Mouse (Mus musculus) erythroblast, embryonic 14.5 days (primary cell): ENCODE results near the gene Fkbp5. TPM values are rescaled to one million over a fixed set of nuclear protein-coding genes. Genes with fewer than 3 reads are reported as not detected.
"Not testable (repeated sequence)": the region's sequence is repeated elsewhere in the genome, so short reads cannot be mapped to it uniquely, and the experiment has no call there.

Experiments
- H3K27me3 ChIP-seq: 2 replicates; pipeline ENCODE4 v1.6.1; 2012; ENCODE audit warnings: inconsistent platforms; ENCODE audit not compliant: control insufficient read depth
- H3K36me3 ChIP-seq: 2 replicates; pipeline ENCODE4 v1.6.1; 2012; ENCODE audit warnings: mild to moderate bottlenecking, inconsistent platforms; ENCODE audit not compliant: control insufficient read depth
- H3K4me1 ChIP-seq: 2 replicates; pipeline ENCODE4 v1.6.1; 2012; ENCODE audit warnings: inconsistent platforms; ENCODE audit not compliant: control insufficient read depth
- H3K4me3 ChIP-seq: replicated peaks from 2 replicates; pipeline ENCODE3; 2012; ENCODE audit warnings: moderate library complexity, mild to moderate bottlenecking, inconsistent platforms
- H3K9me3 ChIP-seq: 2 replicates; pipeline ENCODE4 v1.6.1; 2012; ENCODE audit warnings: low read length, inconsistent platforms, mixed read lengths; ENCODE audit not compliant: control insufficient read depth
- GATA1 ChIP-seq: IDR thresholded peaks from 2 replicates; pipeline ENCODE4 v1.6.1; 2012; ENCODE audit warnings: low read length, inconsistent platforms, mixed read lengths
- TAL1 ChIP-seq: IDR thresholded peaks from 3 replicates; pipeline ENCODE4 v1.6.1; 2012; ENCODE audit warnings: low read length, inconsistent platforms, mixed read lengths
- polyA plus RNA-seq: library from polyadenylated mRNA; stranded (reverse); fragments of >175 nt; gene quantifications from 2 replicates; pipeline ENCODE4 v1.2.3, GENCODE M21; 2012

Gene Fkbp5
- polyA plus RNA-seq, 1 experiment: 0.32 TPM

DNA sequence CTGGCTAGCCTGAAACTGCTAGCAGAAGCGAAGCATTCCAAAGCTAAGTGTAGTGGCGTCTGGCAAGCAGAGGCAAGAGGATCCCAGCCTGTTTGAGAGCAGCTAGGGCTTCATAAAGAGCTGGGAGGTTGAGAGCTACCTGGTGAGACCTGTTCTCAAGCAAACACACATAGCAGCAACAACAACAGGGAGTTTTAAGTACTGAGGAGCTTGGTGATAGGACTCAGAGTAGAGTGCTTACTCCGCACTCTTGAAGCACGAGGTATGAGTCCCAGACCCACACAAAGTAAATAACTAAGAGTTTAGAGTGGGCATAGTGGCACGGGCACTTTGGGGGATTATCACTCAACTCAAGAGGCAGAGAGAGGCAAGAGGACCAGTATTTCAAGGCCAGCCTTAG, 96.3 kb downstream of the Fkbp5 start:
- H3K9me3 ChIP-seq: no peaks in the 10 kb centered on the region
- H3K4me1 ChIP-seq: no peaks in the 10 kb centered on the region
- H3K36me3 ChIP-seq: peaks cover 7% of the 10 kb centered on the region; the same call in 1 of the 2 replicates
- no peak overlapping the region for H3K4me3 ChIP-seq
- H3K27me3 ChIP-seq: no peaks in the 10 kb centered on the region
- TF ChIP-seq TAL1: no peak

DNA sequence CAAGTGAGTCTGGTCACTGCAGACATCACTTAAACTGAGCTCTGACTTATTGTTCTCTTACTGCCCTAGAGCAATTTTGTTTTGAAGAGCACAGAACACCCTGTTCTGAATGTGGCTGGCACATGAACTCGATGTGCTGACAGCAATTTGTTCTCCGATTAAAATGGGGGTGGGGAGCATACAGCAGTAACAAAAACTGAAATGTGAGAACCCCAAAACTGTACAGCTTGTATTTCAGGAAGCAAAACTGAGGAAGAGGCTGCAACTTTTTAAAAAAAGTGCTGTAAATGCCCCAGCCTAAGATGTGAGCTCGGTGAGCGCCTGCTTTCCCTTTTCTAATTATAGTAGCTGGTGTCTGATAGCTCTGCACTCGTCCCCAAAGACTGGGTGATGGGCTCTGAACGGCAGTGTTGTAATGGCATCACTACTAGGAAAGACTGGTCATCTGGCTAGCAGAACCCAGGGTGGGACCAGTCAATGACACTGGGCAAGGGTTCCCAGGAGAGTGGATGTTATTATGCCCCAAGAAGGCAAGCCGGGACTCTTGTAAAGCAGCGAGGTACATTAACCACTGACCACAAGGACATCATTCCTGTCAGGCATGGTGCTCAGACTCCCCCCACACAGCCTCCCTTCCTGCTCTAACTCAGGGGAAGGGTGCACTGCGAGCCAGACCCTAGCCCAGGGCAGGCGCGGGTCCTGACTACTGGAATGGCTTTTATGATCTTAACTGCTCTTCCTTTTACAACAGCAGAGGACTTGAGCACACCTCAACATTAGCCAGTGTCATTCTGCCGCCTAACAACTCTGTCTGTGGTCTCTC, 96.9 kb downstream of the Fkbp5 start:
- H3K9me3 ChIP-seq: no peaks in the 10 kb centered on the region
- H3K4me3 ChIP-seq: no peak overlapping the region

DNA sequence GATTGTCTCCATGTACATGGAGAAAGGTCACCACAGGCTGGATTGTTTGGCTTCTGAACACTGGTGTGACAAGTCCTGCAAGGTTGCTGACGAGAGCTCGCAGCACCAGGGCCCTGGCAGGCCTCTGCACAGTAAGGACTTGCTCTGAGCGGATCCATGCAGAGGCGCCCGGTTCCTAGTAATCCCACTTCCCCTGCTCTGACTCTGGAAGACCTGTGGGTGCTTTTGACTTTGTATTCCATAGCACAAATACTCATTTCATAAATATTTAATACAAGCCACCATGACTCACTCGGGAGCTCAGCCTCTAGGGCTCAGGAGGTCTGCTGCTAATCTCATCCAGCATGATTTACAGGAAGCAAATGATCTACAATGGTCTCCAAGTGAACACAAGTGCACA, 97.7 kb downstream of the Fkbp5 start:
- no peaks in the 10 kb centered on the region for H3K9me3 ChIP-seq
- H3K36me3 ChIP-seq: peaks cover 8% of the 10 kb centered on the region; the same call in 1 of the 2 replicates
- TF ChIP-seq GATA1 (no peak), TAL1 (no peak)
- H3K4me1 ChIP-seq: no peaks in the 10 kb centered on the region
- H3K27me3 ChIP-seq: no peaks in the 10 kb centered on the region
- no peak overlapping the region for H3K4me3 ChIP-seq

More for the DNA sequence above, 96.9 kb downstream of the Fkbp5 start:
- Histone ChIP-seq H3K36me3 (peaks cover 8% of the 10 kb centered on the region; the same call in 1 of the 2 replicates), H3K27me3 (no peaks in the 10 kb centered on the region), H3K4me1 (no peaks in the 10 kb centered on the region)
- TF ChIP-seq TAL1 (no peak), GATA1 (no peak)

DNA sequence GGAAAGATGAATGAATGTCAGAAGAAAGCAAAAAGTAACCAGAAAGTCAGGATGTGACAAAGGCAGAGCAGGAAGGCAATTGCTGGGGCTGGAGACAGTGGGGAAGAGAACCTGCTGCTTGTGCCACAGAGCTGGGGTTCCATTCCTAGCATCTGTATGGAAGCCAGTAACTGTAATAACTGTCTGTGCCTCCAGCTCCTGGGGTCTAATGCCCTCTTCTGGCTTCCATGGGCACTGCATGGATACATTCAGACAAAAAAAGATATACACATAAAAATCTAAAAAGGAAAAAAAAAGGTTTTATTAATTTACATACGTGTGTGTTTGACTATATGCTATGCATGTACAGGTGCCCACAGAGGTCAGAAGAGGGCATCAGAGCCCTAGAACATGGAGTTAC, 98.4 kb downstream of the Fkbp5 start:
- no peaks in the 10 kb centered on the region for H3K9me3 ChIP-seq

DNA sequence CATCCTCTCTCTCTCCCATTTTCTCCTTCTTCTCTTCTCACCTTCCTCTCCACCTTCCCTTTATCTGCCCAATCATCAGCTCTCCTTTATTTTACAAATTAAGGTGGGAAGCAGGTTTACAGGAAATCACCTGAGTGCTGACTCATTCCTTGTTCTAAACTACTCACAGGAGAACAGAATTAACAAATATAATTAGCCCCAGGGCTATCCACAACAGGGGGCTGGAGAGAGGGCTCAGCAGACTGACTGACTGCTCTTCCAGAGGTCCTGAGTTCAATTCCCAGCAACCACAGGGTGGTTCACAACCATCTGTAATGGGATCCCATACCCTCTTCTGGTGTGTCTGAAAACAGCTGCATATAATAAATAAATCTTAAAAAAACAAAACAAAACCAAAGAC, 98.8 kb downstream of the Fkbp5 start:
- H3K36me3 ChIP-seq: peaks cover 11% of the 10 kb centered on the region; the same call in 1 of the 2 replicates
- not testable (repeated sequence) for H3K4me1 ChIP-seq

More for the DNA sequence above, 98.4 kb downstream of the Fkbp5 start:
- TF ChIP-seq TAL1: no peak
- TF ChIP-seq GATA1: no peak
- Histone ChIP-seq H3K36me3 (peaks cover 10% of the 10 kb centered on the region; the same call in 1 of the 2 replicates), H3K27me3 (no peaks in the 10 kb centered on the region), H3K4me1 (no peaks in the 10 kb centered on the region), H3K4me3 (no peak overlapping the region)

DNA sequence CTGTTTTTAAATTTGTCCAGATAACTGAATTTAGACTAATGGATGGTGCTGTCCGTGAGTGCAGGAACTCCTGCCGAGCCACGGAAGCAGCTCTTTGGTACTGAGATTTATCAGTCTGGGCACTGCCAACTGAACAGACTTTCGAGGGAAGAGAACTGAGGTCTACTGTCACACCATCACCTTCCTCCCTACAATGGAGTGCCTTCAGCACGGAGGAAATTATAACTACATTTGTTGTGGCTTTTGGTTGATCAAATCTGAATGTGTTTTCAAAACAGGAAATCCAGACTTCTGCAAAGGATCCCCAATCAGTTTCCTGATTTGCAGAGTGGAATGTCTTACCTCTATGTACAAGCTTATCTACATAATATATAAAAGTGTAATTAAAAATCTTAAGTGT, 99.6 kb downstream of the Fkbp5 start:
- Histone ChIP-seq H3K4me1 (no peaks in the 10 kb centered on the region), H3K9me3 (no peaks in the 10 kb centered on the region), H3K36me3 (peaks cover 16% of the 10 kb centered on the region; the same call in 1 of the 2 replicates), H3K4me3 (no peak overlapping the region), H3K27me3 (no peaks in the 10 kb centered on the region)
- no peak for TF ChIP-seq GATA1
- TF ChIP-seq TAL1: no peak

More for the DNA sequence above, 98.8 kb downstream of the Fkbp5 start:
- H3K4me3 ChIP-seq, H3K9me3 ChIP-seq, H3K27me3 ChIP-seq: not testable (repeated sequence)

DNA sequence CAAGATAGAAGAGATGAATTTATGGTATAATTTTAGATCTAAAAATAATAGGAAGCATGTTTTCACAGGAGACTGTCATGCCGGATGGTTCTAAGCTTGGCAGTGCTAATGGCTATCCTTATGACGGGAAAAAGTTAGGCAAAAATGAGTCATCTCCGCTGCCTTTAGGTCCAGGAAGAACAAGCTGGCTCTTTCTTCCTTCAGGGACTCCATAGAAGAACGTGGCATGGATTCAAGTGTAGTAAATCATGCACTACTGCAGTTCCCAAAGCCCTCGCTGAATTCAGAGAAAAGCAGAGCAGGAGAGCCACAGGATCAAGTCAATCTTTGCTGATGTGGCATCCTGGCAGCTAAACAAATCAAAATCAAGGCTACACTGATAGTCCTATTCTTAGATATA, 102.1 kb downstream of the Fkbp5 start:
- Histone ChIP-seq H3K9me3 (no peaks in the 10 kb centered on the region), H3K4me1 (no peaks in the 10 kb centered on the region), H3K27me3 (no peaks in the 10 kb centered on the region), H3K36me3 (peaks cover 23% of the 10 kb centered on the region), H3K4me3 (no peak overlapping the region)
- no peak for TF ChIP-seq GATA1

DNA sequence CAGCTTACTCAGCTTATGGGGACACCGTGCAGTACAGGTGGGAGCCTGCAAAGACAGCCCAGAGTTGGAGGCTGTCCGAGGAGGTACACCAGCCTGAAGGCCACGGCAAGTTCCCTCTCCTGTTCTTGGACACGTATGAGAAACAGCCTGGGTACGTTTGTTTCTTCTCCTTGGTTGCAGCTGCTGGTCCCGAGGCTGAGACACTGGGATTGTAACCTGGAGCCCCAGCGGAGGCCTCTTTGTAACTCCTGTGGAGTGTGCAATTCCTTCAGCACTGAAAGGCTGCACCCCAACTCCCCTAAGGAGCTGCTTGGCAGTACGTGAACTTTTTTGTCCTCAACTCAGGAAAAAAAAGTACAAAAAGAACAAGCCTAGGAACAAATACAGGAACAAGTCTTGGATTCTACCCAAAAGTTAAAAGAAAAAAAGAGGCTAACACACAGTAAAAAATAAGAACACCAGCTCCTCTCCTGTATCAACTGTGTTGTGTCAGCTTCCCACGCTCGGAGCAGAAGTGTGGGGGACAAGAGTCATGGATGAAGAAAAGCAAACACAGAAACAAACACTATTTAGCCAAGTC, 105.9 kb downstream of the Fkbp5 start:
- H3K4me1 ChIP-seq: no peaks in the 10 kb centered on the region
- H3K27me3 ChIP-seq: no peaks in the 10 kb centered on the region
- no peak overlapping the region for H3K4me3 ChIP-seq
- TF ChIP-seq GATA1 (no peak), TAL1 (no peak)
- no peaks in the 10 kb centered on the region for H3K9me3 ChIP-seq
- H3K36me3 ChIP-seq: peaks cover 30% of the 10 kb centered on the region

DNA sequence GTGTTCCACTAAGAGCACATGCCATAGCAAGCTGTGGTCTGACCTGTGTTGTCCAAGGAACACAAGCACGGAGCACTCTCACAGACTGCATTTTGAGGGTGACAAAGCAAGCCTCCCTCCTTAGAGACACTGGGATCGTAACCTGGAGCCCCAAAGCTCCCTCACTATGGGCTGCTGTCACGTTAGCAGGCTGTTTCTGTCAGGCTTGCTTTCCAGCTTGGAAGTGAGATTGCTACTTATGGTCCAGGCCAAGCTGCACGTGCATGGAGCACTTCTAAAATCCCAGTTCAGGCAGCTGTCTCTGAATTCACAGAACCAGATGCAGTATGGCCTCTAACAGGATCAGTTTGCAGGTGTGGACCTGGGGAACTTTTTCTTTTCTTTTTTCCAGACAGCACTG, 106.6 kb downstream of the Fkbp5 start:
- Histone ChIP-seq H3K27me3 (no peaks in the 10 kb centered on the region), H3K4me1 (no peaks in the 10 kb centered on the region), H3K4me3 (no peak overlapping the region), H3K36me3 (peaks cover 36% of the 10 kb centered on the region), H3K9me3 (no peaks in the 10 kb centered on the region)
- TF ChIP-seq GATA1 (no peak), TAL1 (no peak)
